Mouse (Mus musculus): ENCODE data around the gene Mylpf. TPM values are rescaled to one million over a fixed set of nuclear protein-coding genes. Genes with fewer than 3 reads are reported as not detected.

The Mylpf gene
- 1 to 10 TPM in 1 of 2 experiments, under 1 TPM in 1; 0.81 to 2.0 TPM for polyA plus RNA-seq (2012; fragmentation: generic; extraction: Trizol)

GRCm38 (mm10) chr7:127208553-127209438 lies at the start of gene Mylpf:
Gene Mylpf, plus strand, starts transcription at chr7:127208890.

GRCm38 (mm10) chr7:127195544-127196295 lies 13.0 kb upstream of the Mylpf start, which contains the start of gene Cd2bp2:
Gene Cd2bp2, minus strand, starts transcription at chr7:127196050.

GRCm38 (mm10) chr7:127208295-127208552 lies 466 bp upstream of the Mylpf start, which contains the start of gene Tbc1d10b:
Gene Tbc1d10b, minus strand, starts transcription at chr7:127208468.

GRCm38 (mm10) chr7:127232622-127233367 lies 24.1 kb downstream of the Mylpf start, which contains the start of the genes Zfp553 and Sept1:
Gene Zfp553, plus strand, starts transcription at chr7:127233061.
Gene Sept1, minus strand, starts transcription at chr7:127233130.

GRCm38 (mm10) chr7:127243870-127244657 lies 35.4 kb downstream of the Mylpf start, which contains the start of gene Zfp771:
Gene Zfp771, plus strand, starts transcription at chr7:127244274.

GRCm38 (mm10) chr7:127260309-127261111 lies 51.8 kb downstream of the Mylpf start, which contains the start of gene Dctpp1:
Gene Dctpp1, minus strand, starts transcription at chr7:127260709.

Other genes starting within 250 kb of the Mylpf start
- 10 to 100 TPM; 88.2 to 97.1 TPM for gene Cdipt, start 233.0 kb upstream of the Mylpf start, polyA plus RNA-seq (2012; fragmentation: generic; extraction: Trizol)
- under 1 TPM; 0.47 to 0.64 TPM for gene Cdiptos, start 232.8 kb upstream of the Mylpf start, polyA plus RNA-seq (2012; fragmentation: generic; extraction: Trizol)
- gene Mvp, start 194.3 kb upstream of the Mylpf start, polyA plus RNA-seq (2012; fragmentation: generic; extraction: Trizol): 10 to 100 TPM; 49.1 to 81.7 TPM
- under 1 TPM in 1 of 2 experiments, not detected in 1; 0.55 TPM for gene Pagr1b, start 192.4 kb upstream of the Mylpf start, polyA plus RNA-seq (2012; fragmentation: generic; extraction: Trizol)
- 10 to 100 TPM; 14.8 to 18.0 TPM for gene Pagr1a, start 191.5 kb upstream of the Mylpf start, polyA plus RNA-seq (2012; fragmentation: generic; extraction: Trizol)
- gene Gm42742, start 187.8 kb upstream of the Mylpf start, polyA plus RNA-seq (2012; fragmentation: generic; extraction: Trizol): 10 to 100 TPM; 28.7 to 44.7 TPM
- under 1 TPM in 1 of 2 experiments, not detected in 1; 0.44 TPM for gene Prrt2, start 187.7 kb upstream of the Mylpf start, polyA plus RNA-seq (2012; fragmentation: generic; extraction: Trizol)
- 100 to 1,000 TPM; 130 to 150 TPM for gene Maz, start 181.9 kb upstream of the Mylpf start, polyA plus RNA-seq (2012; fragmentation: generic; extraction: Trizol)
- 10 to 100 TPM; 51.4 to 57.4 TPM for gene Kif22, start 166.4 kb upstream of the Mylpf start, polyA plus RNA-seq (2012; fragmentation: generic; extraction: Trizol)
- gene Zg16, start 121.6 kb upstream of the Mylpf start, polyA plus RNA-seq (2012; fragmentation: generic; extraction: Trizol): not detected
- gene AI467606, start 117.5 kb upstream of the Mylpf start, polyA plus RNA-seq (2012; fragmentation: generic; extraction: Trizol): under 1 TPM; 0.08 to 0.25 TPM
- under 1 TPM in 1 of 2 experiments, not detected in 1; 0.11 TPM for gene Qprt, start 86.7 kb upstream of the Mylpf start, polyA plus RNA-seq (2012; fragmentation: generic; extraction: Trizol)
- gene Spn, start 71.1 kb upstream of the Mylpf start, polyA plus RNA-seq (2012; fragmentation: generic; extraction: Trizol): 1 to 10 TPM; 2.9 to 7.1 TPM
- gene Cd2bp2, start 12.8 kb upstream of the Mylpf start, polyA plus RNA-seq (2012; fragmentation: generic; extraction: Trizol): 10 to 100 TPM; 39.6 to 40.3 TPM
- gene Tbc1d10b, start 422 bp upstream of the Mylpf start, polyA plus RNA-seq (2012; fragmentation: generic; extraction: Trizol): 10 to 100 TPM; 29.3 to 41.2 TPM
- 10 to 100 TPM; 10.4 to 16.5 TPM for gene Zfp553, start 24.2 kb downstream of the Mylpf start, polyA plus RNA-seq (2012; fragmentation: generic; extraction: Trizol)
- 1 to 10 TPM; 2.3 to 7.7 TPM for gene Sept1, start 24.2 kb downstream of the Mylpf start, polyA plus RNA-seq (2012; fragmentation: generic; extraction: Trizol)
- 10 to 100 TPM; 53.6 to 86.7 TPM for gene Zfp771, start 35.4 kb downstream of the Mylpf start, polyA plus RNA-seq (2012; fragmentation: generic; extraction: Trizol)
- gene Dctpp1, start 51.8 kb downstream of the Mylpf start, polyA plus RNA-seq (2012; fragmentation: generic; extraction: Trizol): 100 to 1,000 TPM in 1 of 2 experiments, 10 to 100 TPM in 1; 89.3 to 405 TPM
- gene Sephs2, start 65.2 kb downstream of the Mylpf start, polyA plus RNA-seq (2012; fragmentation: generic; extraction: Trizol): 10 to 100 TPM; 11.8 to 13.4 TPM
- under 1 TPM in 1 of 2 experiments, not detected in 1; 0.18 TPM for gene Itgal, start 87.4 kb downstream of the Mylpf start, polyA plus RNA-seq (2012; fragmentation: generic; extraction: Trizol)
- gene Zfp768, start 136.7 kb downstream of the Mylpf start, polyA plus RNA-seq (2012; fragmentation: generic; extraction: Trizol): 10 to 100 TPM; 12.4 to 21.7 TPM
- 1 to 10 TPM; 1.9 to 6.1 TPM for gene Zfp747, start 167.2 kb downstream of the Mylpf start, polyA plus RNA-seq (2012; fragmentation: generic; extraction: Trizol)
- gene 9130019O22Rik, start 178.3 kb downstream of the Mylpf start, polyA plus RNA-seq (2012; fragmentation: generic; extraction: Trizol): under 1 TPM; 0.05 to 0.08 TPM
- 1 to 10 TPM; 3.0 to 5.2 TPM for gene E430018J23Rik, start 184.7 kb downstream of the Mylpf start, polyA plus RNA-seq (2012; fragmentation: generic; extraction: Trizol)
- gene Zfp764, start 197.9 kb downstream of the Mylpf start, polyA plus RNA-seq (2012; fragmentation: generic; extraction: Trizol): under 1 TPM; 0.02 to 0.19 TPM
- gene Zfp688, start 213.2 kb downstream of the Mylpf start, polyA plus RNA-seq (2012; fragmentation: generic; extraction: Trizol): 10 to 100 TPM; 11.3 to 25.7 TPM
- 1 to 10 TPM; 2.5 to 3.3 TPM for gene Zfp689, start 240.3 kb downstream of the Mylpf start, polyA plus RNA-seq (2012; fragmentation: generic; extraction: Trizol)

Measured in C3H10T1/2 (cell line).